Mouse (Mus musculus): ENCODE results near the gene Pkmyt1.

Gene Pkmyt1

GRCm38 (mm10) chr17:23785561-23786471 lies 59.7 kb downstream of the Pkmyt1 start, which contains the start of gene Flywch2:
TSS of gene Flywch2 (minus strand) at chr17:23786081.
- in situ Hi-C loops (cut with MboI, MseI), result no loop called here

Measured in T-helper 1 cell (primary cell).